Mouse (Mus musculus): ENCODE measurements around the gene Crlf1.

Gene Crlf1

GRCm38 (mm10) chr8:70513441-70513840 is 20.5 kb downstream of the Crlf1 start:
- in situ Hi-C loops (cut with MboI; ENCODE audit: unreplicated experiment in 2 of 2) = no loop called here

DNA sequence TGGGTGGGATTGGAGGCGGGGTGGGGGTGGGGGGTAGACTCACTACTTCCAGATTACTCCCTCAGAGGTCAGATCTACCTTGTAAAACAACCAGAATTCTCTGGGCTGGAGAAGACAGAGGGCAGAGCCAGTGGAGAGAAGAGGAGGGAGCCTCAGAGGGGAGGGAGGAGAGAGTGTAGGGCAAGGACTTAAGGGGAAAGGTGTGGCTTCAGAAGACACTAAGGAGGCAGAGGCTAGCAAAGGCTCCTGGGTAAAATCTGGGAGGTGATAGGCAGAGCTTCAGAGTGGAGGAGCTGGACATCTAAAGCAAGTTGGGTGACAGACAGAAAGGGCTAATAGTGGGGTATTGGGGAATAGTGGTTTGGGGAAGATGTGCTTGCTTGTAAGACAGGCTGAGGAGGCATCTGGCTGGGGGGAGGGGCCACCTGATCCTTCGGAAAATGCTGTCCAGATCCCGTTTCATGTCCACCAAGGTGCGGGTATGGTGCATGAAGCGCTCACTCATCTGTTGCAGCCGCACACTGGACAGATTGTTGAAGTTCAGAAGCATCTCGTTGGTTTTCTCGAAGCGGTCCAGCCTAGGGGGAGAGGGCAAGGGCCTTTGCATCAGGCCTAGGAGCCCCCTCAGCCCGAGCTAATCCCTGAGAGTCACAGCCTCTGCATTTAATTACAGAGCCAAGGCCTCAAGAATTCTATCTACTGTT is 25.1 kb downstream of the Crlf1 start:
- in situ Hi-C loops (cut with MboI; ENCODE audit: unreplicated experiment in 2 of 2) = no loop called here

DNA sequence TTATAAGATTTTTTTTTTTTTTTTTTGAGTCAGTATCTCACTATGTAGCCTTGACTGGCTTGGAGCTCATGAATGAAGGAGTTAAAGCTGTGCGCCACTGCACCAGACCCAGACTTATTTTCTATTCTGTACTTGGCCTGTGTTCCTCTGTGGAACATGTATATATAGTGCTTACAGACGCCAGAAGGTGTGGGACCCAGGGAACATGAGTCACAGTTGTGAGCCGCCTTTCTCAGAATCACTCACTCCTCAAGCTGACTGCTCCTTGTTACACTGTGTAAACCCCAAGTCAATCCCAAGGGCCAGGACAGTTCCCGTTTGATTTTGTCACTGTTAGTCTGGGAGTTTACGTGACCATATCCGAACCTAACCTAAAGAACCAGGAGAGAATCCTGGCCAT is 26.1 kb downstream of the Crlf1 start:
- in situ Hi-C loops (cut with MboI; ENCODE audit: unreplicated experiment in 2 of 2) = no loop called here

DNA sequence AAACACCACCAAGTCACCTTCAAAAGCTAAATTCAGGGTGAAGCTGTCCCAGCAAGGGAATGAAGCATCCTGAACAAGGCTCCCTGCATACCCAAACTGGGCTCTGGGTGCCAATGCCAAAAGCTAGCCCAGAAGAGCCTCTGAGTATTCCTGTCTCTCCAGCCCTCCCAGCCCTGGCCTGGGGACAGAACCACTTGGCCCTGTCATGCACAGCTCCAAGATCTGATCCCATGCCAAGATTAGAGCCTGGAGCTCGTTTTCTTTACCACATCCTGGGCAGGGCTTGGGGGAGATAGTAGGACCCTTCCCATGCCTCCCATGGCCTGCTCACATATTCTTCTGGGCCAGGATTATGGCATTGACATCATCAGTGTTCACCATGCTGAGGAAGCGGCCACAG is 26.6 kb downstream of the Crlf1 start:
- in situ Hi-C loops (cut with MboI; ENCODE audit: unreplicated experiment in 2 of 2) = no loop called here

DNA sequence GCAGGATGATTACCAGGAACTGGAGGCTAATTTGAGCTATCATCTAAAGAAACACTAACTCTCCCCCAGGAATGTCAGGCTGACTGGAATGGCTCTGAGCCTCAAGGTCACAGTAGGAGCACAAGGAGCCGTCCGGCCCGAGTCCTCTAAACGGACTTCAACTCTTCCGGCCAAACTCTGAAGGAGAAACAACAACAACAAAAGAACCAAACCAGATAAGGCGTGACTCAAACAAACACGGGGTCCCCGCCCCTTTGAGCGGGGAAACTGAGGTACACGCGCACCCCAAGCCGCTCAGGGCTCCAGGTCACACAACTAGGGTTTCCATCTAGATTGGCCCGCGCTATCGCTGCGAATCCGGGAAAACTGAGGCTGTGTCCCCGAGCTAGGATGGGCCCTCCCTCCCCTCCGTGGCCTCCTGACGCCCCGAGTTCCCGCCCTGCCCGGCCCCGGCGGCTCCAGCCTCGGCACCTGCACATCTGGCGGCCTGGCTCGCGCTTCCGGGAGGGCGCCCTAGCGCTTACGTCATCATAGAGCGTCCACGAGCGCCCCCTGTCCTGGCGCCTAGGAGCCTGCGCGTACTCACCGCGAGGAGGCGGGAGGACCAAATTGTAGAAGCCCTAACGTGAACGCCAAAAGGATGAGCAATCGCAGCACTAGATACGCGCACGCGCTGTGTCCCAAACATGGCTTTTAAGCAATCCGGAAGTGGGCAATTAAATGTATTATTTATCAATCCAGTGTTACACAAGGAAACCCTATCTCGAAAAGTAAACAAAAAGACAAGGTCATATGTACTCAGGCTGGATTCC is 29.8 kb downstream of the Crlf1 start:
- in situ Hi-C loops (cut with MboI; ENCODE audit: unreplicated experiment in 2 of 2) = no loop called here

DNA sequence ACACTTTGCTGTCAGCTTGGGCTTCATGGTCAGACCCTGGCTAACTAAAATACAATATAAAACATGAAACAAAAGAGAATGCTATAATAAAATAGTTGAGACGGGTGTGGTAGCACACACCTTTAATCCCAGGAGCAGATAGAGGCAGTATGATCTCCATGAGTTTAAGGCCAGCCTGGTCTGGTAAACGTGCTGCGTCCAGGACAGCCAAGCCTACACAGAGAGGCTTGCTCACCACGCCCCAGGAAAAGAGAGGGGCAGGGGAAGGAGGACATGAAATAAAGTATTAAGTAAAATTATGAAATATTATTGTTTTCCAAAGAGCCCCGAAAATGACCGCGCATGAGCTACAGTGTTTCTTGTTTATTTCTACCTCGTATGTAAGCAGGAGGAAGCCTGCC is 34.2 kb downstream of the Crlf1 start:
- in situ Hi-C loops (cut with MboI; ENCODE audit: unreplicated experiment in 2 of 2) = no loop called here

- in situ Hi-C loops (cut with MboI; ENCODE audit: unreplicated experiment in 2 of 2) = no loop called here
Observed at GRCm38 (mm10) chr8:70527512-70528181, 34.7 kb downstream of the Crlf1 start, which contains the start of the genes Fkbp8 and Kxd1. Fkbp8 (plus strand) TSS chr8:70527724. Kxd1 (minus strand) TSS chr8:70527956.

DNA sequence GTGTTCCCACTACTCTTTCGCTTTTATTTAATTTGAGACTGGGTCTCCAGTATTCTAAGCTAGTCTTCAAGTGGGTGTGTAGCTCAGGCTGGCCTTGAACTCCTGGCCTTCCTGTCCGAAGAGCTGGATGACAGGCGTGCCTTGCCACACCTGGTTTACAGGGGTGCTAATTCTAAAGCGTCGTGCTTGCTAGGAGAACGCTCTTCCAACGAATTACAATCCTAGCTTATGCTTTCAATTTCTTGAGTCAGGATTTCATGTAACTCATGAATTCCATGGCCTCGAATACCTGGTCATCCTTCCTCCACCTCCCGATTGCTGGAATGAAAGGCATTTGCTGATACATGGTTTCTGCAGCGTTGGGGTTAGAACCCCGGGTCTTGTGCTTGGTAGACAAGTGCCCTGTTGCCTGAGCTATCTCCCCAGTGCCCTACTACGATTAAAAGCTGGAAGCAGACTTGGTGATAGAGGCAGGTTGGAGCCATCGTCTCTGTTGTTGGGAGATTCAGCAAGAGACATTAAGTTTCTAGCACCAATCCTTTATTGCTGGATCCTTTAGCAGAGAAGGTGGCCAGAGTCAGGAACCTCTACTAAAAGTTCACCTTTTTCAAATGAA is 35.3 kb downstream of the Crlf1 start:
- in situ Hi-C loops (cut with MboI; ENCODE audit: unreplicated experiment in 2 of 2) = no loop called here

- in situ Hi-C loops (cut with MboI; ENCODE audit: unreplicated experiment in 2 of 2) = no loop called here
Observed at GRCm38 (mm10) chr8:70529299-70529698, 36.3 kb downstream of the Crlf1 start.

DNA sequence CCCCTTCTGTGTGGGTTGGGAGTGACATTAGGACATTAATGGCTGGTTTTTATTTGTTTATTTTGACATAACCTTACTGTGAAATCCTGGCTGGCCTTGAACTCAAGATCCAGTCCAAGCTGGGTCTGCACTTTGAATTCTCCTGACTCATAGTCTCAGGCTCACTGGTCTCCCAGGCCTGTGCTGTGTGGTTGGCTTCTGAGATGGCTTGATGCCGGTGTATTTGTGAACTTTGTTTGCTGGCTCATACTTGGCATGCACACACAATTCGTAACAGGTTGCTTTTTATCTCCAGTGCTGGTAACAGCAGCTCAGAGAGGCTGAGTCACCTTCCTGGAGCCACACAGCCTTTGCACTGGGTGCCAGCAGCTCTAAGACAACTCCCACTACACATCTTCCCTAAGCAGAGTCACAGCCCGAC is 36.8 kb downstream of the Crlf1 start:
- in situ Hi-C loops (cut with MboI; ENCODE audit: unreplicated experiment in 2 of 2) = no loop called here

DNA sequence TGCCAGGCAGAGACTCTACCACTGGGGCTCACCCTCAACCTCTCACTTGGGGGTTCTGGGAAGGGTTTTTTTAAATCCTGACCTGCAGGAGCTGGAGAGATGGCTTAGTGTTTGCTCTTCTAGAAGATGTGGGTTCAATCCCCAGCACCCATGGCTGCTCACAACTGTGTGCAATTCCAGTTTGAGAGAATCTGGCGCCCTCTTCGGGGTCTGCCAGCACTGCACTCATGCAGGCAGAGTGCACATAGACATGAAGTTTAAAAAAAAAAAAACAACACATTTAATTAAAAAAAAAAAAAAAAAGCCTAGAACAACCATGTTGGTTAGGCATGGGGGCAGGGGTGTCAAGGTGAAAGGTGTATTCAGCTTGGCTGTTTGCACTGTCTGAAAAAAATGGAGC is 37.4 kb downstream of the Crlf1 start:
- in situ Hi-C loops (cut with MboI; ENCODE audit: unreplicated experiment in 2 of 2) = no loop called here

DNA sequence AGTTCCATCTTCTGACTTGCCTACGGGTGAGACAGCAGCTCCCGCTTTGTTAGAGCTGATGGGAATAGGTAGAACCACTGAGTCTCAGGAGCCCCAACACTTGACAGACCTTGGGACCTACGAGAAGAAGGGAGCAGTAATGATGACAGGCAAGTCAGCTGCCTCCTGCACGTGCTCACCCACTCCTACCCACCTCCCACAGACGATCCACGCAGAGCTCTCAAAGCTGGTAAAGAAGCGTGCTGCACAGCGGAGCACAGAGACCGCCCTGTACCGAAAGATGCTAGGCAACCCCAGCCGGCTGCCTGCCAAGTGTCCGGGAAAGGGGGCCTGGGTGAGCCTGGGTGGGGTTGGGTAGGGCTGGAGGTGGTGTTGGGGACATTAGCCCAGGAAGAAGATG is 41.3 kb downstream of the Crlf1 start:
- in situ Hi-C loops (cut with MboI; ENCODE audit: unreplicated experiment in 2 of 2) = no loop called here

GRCm38 (mm10) chr8:70535221-70535620 is 42.3 kb downstream of the Crlf1 start:
- in situ Hi-C loops (cut with MboI; ENCODE audit: unreplicated experiment in 2 of 2) = no loop called here

GRCm38 (mm10) chr8:70535701-70536100 is 42.7 kb downstream of the Crlf1 start:
- in situ Hi-C loops (cut with MboI; ENCODE audit: unreplicated experiment in 2 of 2) = no loop called here

DNA sequence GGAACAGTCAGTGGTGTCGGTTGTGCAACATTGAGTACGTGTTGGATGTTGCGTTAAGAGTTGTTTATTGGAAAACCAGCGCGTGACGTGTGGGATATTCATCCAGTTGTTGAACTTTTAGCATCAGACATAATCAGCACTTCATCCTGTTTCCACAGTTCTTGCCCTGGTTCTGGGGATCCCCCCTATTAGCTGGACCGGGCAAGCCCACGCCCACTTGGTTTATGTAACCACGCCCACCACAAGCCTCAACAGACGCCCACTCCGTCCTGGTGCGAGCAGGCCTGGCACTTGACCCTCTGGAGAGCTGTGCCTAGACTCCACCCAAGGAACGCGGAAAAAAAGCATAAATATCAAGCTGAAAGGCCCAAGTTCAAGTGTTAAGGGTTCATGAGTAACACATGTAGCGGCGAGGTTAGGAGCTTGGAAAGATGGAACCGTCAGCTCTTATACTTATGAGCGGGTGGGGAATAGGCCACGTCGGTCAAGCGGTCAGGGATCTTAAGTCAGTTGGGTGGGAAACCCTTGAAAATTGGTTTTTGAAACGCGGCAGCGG is 45.1 kb downstream of the Crlf1 start:
- in situ Hi-C loops (cut with MboI; ENCODE audit: unreplicated experiment in 2 of 2) = no loop called here

GRCm38 (mm10) chr8:70538633-70539076 is 45.7 kb downstream of the Crlf1 start:
- in situ Hi-C loops (cut with MboI; ENCODE audit: unreplicated experiment in 2 of 2) = no loop called here

DNA sequence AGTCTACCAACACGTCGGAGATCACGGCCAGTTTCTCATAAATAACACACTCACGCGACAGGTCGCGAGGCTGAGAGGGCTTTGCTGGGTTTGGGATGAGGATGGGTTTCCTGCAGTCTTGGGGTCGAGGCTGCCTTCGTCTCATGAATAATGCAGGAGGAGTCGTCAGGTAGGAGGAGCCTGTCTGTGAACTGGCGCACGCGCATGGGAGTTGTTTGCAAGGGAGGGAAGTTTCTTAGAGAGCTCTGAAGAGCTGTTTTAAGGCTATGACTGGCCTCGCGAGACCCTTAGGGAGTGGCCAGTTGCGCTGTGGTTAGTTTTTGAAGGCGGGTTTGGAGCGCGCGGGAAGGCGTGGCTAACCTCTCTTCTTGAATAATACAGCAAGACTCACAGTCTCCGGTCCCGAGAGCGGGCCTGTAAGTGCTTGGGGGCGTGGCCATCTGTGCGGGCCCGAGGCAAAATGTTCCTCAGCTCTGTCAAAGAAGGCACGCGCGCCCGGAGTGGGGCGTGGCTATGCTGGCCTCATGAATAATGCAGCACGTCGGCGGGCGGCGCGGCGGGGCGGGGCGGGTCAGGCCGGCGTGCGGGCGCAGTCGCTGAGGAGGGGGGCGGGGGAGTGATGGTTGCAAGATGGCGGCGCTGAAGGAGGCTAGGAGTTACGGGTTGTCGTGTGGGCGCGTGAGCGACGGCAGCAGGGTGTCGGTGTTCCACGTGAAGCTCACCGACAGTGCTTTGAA is 46.3 kb downstream of the Crlf1 start, which contains the start of gene Ell:
Gene Ell, plus strand, starts transcription at position 381 of the 737 bp plus-strand sequence.
- in situ Hi-C loops (cut with MboI; ENCODE audit: unreplicated experiment in 2 of 2) = no loop called here

DNA sequence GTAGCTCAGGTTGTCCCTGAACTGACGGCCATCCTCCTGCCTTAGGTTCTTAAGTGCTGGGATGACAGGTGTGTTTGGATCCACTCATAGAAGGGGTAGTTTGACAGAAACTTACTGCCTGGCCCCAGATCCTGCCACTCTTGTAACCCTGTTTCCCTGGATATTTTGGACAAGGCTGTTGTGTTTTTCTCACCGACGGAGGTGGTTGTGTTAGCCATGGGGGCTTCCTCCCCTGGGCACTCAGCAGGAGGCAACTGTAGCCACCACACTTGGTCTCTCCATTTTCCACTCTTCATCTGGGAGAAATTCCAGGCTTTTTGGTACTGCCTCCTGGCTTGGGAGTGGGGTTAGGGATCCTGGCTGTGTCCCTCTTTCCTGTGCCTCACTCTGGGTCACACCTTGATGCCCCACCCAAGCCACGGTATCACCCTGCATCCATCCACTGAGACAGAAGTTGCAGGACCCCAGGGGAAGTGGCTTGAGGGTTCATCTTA is 47.1 kb downstream of the Crlf1 start:
- in situ Hi-C loops (cut with MboI; ENCODE audit: unreplicated experiment in 2 of 2) = no loop called here

- in situ Hi-C loops (cut with MboI; ENCODE audit: unreplicated experiment in 2 of 2) = no loop called here
Observed at GRCm38 (mm10) chr8:70540507-70541071, 47.6 kb downstream of the Crlf1 start.

Measured in v-Abl transformed pro-B cells (cell line).